Mouse (Mus musculus) T-cell, adult 2 months (primary cell): ENCODE data around the gene Ltbp4.
A peak's percentile ranks its signal among the peaks of the same experiment; 100 is the strongest.

Experiments
- DNase-seq: peaks from one replicate; pipeline ENCODE4 v3.0.0; 2022; ENCODE audit warnings: low spot score

The Ltbp4 gene

GRCm38 (mm10) chr7:27355745-27356240, 18.3 kb upstream of the Ltbp4 start, which contains the start of gene Shkbp1:
Shkbp1 (minus strand) TSS chr7:27356019.
- peak; percentile 85 for DNase-seq

GRCm38 (mm10) chr7:27355261-27355660, 17.8 kb upstream of the Ltbp4 start:
- DNase-seq, result no peak

GRCm38 (mm10) chr7:27354783-27355182, 17.3 kb upstream of the Ltbp4 start:
- no peak for DNase-seq

GRCm38 (mm10) chr7:27354144-27354543, 16.7 kb upstream of the Ltbp4 start:
- DNase-seq, result no peak

GRCm38 (mm10) chr7:27345444-27345843, 8.0 kb upstream of the Ltbp4 start:
- no peak for DNase-seq

- no peak for DNase-seq
Measured at GRCm38 (mm10) chr7:27342595-27342994, 5.1 kb upstream of the Ltbp4 start.

- no peak for DNase-seq
Measured at GRCm38 (mm10) chr7:27339519-27339918, 2.0 kb upstream of the Ltbp4 start.

- DNase-seq, result no peak
Measured at GRCm38 (mm10) chr7:27339114-27339513, 1.6 kb upstream of the Ltbp4 start.

GRCm38 (mm10) chr7:27335928-27336823, 1.3 kb downstream of the Ltbp4 start:
- DNase-seq, result peak; percentile 80

GRCm38 (mm10) chr7:27335011-27335720, 2.3 kb downstream of the Ltbp4 start:
- DNase-seq, result no peak

- DNase-seq, result no peak
Measured at GRCm38 (mm10) chr7:27334405-27334911, 3.0 kb downstream of the Ltbp4 start.

GRCm38 (mm10) chr7:27333316-27333941, 4.1 kb downstream of the Ltbp4 start:
- no peak for DNase-seq

GRCm38 (mm10) chr7:27332353-27333199, 4.9 kb downstream of the Ltbp4 start:
- DNase-seq, result peak; percentile 85

GRCm38 (mm10) chr7:27331854-27332253, 5.6 kb downstream of the Ltbp4 start:
- DNase-seq, result no peak

- no peak for DNase-seq
Measured at GRCm38 (mm10) chr7:27331541-27331851, 6.0 kb downstream of the Ltbp4 start.

GRCm38 (mm10) chr7:27330709-27331540, 6.6 kb downstream of the Ltbp4 start:
- peak; percentile 79 for DNase-seq

GRCm38 (mm10) chr7:27329981-27330380, 7.5 kb downstream of the Ltbp4 start:
- no peak for DNase-seq

- DNase-seq, result peak; percentile 81
Measured at GRCm38 (mm10) chr7:27329326-27329947, 8.1 kb downstream of the Ltbp4 start.

- no peak for DNase-seq
Measured at GRCm38 (mm10) chr7:27328648-27329047, 8.8 kb downstream of the Ltbp4 start.

- DNase-seq, result no peak
Measured at GRCm38 (mm10) chr7:27328161-27328560, 9.3 kb downstream of the Ltbp4 start.
